Mouse (Mus musculus): Measurements from ENCODE around the gene Phactr2. TPM values are rescaled to one million over a fixed set of nuclear protein-coding genes. Genes with fewer than 3 reads are reported as not detected.

Phactr2 gene
- total RNA-seq, 4 experiments from 2014 or later, result 24.3 to 27.5 (median 25.4) TPM

DNA sequence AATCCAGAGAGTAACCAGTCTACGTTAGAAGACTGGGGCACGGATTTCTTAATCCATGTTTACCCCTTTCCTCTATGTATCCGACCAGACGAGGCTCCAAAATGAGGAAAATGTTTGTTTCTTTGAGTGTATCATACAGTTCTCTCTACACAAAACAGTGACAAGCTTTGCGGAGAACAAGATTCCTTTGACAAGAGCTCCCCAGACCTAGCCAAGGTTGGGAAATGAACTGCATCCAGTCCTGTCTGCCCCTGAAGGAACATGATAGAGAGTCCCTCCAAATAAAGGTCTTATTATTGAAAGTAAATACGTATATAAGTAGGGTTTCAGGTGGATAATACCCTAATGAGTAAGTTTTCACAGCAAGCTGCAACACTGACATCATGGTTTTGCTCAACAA is 199.1 kb downstream of the Phactr2 start:
- no peak for DNase-seq (ENCODE audit: low spot score in 2 of 2)

- no peak for DNase-seq (ENCODE audit: low spot score in 2 of 2)
Measured at GRCm38 (mm10) chr10:13274699-13275098, 199.5 kb downstream of the Phactr2 start.

GRCm38 (mm10) chr10:13273756-13274155 is 200.5 kb downstream of the Phactr2 start:
- no peak for DNase-seq (ENCODE audit: low spot score in 2 of 2)

DNA sequence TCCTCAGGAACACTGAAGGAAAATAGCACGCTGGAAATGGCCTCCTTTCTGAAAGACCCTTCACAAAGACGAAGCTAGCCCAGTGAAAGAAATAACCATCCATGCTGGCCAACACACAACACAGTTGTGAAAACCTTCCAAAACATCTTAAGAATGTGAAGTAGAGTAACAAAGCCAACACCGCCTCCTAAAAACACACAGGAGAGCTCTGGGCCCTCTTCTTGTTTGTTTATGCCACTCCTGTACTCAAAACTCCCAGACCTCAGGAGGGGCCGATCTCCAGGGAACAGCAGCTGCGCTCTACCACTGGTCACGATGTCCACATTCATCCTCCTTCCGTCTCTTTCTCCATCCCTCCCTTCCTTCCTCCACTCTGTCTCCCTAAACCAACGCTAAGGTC is 202.5 kb downstream of the Phactr2 start:
- no peak for DNase-seq (ENCODE audit: low spot score in 2 of 2)

GRCm38 (mm10) chr10:13271099-13271498 is 203.1 kb downstream of the Phactr2 start:
- DNase-seq (ENCODE audit: low spot score in 2 of 2), result no peak

DNA sequence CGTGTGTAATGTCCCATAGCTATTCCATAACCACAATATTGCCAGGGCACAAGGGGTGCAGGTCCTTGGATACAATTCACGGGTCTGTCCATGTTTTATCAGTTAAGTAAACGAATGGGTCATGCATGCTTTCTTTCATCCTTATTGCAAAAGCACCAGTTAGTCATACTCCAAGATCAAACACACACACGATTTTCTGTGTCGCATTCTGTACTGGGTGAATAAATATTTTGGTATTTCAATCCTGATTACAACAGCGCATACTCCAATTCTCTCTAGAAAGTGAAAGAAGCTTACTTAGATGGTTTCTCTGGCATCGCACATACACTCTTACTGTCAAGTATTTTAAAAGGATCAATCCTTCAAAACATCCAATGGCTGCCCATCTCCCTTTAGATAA is 203.9 kb downstream of the Phactr2 start:
- no peak for DNase-seq (ENCODE audit: low spot score in 2 of 2)

GRCm38 (mm10) chr10:13259251-13259650 is 215.0 kb downstream of the Phactr2 start:
- DNase-seq (ENCODE audit: low spot score in 2 of 2), result no peak

DNA sequence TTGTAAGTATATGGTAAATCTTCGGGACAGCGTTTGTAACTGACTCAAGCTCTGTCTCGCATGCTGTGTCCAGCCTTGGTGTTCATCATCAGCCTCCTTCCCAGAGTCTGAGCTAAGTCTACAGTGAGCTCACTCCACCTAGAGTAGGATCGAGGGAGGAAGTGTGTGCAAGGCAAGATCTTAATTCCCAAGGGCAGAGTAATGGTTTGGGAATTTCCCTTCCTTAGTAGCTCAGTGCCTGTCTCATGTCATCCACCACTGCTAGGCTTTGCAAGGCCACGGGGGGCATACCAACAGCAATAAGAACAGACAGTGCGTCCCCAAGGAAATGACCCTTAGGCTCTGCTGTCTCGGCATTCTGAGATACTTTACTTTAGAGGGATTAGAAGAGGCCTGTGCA is 218.0 kb downstream of the Phactr2 start:
- no peak for DNase-seq (ENCODE audit: low spot score in 2 of 2)

DNA sequence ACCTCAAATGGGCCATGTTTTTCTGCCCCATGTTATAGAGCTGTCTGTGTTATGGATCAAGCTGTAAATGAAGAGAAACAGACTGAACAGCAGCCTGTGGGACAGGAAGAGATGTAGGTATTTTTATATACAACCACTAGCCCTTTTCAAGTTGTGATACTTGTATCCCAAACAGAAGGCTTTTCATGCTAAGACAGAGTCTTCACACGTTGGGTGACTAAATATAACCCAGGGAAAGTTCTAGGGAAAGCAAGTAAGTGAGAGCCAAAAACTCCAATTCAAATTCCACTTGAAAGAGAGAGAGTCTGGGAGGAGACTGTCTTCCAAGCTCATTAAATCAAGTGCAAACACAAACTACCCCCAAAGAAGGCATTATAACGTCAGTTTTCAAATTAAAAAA is 223.9 kb downstream of the Phactr2 start:
- DNase-seq (ENCODE audit: low spot score in 2 of 2), result no peak

DNA sequence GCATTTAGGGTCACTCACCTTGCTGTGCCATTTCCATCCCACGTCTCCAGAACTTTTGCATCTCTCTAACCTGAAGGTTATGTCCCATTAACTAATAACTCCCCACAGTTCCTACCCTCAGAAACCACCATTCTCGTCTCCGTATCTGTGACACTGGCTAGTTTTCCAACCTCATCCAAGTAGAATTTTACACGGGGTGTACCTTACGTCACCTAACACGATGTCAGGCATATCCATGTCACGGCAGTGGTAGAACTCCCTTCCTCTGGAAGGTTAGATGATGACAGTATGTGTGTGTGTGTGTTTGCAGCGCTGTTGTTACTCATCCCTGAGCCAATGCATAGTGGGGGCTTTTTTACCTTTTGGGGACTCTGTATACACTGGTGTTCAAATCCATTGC is 225.1 kb downstream of the Phactr2 start:
- no peak for DNase-seq (ENCODE audit: low spot score in 2 of 2)

DNA sequence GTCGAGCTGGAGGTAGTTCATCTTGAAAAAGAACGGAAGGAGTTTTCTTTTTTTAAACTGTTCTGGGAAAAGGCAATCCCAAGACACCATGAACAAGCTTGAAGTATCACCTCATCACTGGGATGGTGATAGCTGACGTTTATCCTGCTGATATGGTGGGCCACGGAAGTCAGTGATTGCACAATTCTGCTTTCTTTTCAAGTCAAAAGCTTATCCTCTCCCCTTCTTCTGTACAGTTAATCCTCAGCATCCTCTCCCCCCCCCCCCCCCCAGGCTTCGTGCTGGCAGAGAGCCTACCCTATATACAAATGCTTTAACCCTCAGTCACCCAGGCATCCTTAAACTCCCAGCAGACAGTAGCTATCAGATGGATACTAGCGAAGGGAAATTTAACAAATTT is 228.5 kb downstream of the Phactr2 start:
- no peak for DNase-seq (ENCODE audit: low spot score in 2 of 2)

- no peak for DNase-seq (ENCODE audit: low spot score in 2 of 2)
Measured at GRCm38 (mm10) chr10:13244192-13244591, 230.0 kb downstream of the Phactr2 start.

- DNase-seq (ENCODE audit: low spot score in 2 of 2), result no peak
Measured at GRCm38 (mm10) chr10:13240431-13240830, 233.8 kb downstream of the Phactr2 start.

DNA sequence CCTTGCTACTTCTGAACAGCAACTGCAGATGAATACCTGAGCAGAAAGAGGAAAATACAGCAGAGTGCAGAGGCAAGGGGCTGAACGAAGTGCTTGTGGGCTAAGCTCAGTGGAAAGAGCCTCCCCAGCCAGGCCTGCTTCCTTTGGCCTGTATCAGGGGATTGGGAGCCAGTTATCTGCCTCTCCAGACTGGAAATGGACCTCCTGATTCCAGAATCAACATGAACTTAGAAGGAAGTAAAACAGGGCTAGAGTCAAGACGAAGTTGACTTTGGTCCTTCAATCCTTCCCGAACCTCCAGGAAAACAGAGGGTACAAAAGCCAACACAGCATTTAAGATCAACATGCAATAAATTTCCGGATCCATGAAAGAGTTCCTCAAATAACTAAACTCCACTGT is 236.0 kb downstream of the Phactr2 start:
- no peak for DNase-seq (ENCODE audit: low spot score in 2 of 2)

GRCm38 (mm10) chr10:13236866-13237265 is 237.3 kb downstream of the Phactr2 start:
- no peak for DNase-seq (ENCODE audit: low spot score in 2 of 2)

GRCm38 (mm10) chr10:13234503-13234902 is 239.7 kb downstream of the Phactr2 start:
- DNase-seq (ENCODE audit: low spot score in 2 of 2), result no peak

- no peak for DNase-seq (ENCODE audit: low spot score in 2 of 2)
Measured at GRCm38 (mm10) chr10:13233941-13234340, 240.3 kb downstream of the Phactr2 start.

GRCm38 (mm10) chr10:13233143-13233622 is 241.0 kb downstream of the Phactr2 start:
- DNase-seq (ENCODE audit: low spot score in 2 of 2), result no peak

DNA sequence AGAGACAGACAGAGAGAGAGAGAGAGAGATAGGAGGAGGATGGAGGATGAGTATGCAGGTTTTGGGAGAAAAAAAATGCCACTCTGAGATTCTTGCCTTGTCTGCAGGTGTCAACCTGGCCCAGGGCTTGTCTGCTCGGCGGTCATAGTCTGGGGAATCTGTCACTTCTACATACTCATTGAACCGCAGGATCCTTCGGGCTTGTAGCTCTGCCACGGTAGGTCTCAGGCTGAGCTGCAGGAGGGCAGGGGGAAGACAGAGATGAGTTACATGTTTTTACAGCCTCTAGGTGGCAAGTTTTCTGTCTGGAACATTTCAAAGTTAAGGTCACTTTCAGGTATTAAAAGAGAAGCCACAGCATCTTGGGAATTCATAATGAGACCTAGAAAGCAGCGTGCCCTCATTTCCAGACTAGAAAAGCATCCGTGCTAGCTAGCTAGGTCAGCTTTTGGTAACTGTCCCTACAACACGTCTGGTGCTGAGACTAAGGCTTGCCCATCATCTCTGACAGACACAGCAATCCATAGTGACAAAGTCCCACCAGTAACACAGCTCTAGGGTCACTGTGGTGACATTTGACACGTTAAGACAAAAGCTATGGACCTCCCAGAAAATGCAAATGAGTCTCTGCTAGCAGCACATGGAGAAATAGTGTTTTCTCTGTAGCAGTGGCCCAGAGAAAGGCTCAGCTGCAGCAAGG is 241.6 kb downstream of the Phactr2 start:
- no peak for DNase-seq (ENCODE audit: low spot score in 2 of 2)

DNA sequence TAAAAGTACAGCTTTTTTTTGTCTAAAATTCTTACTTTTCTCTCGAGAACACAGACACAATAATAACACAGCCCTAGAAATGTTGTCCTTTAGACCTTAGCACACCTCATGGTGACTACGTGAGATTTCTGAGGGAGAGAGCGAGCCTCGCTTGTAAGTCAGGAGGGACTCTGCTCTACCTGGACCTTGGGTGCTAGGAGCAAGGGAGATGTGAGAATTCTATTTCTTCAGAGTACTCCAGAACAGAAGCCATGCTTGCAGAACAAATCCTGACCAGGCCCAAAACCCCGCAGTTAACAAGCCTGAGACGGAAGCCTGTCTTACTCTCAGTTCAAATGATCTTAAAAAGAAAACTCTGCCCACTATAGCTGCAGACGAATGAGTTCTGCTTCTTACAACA is 243.5 kb downstream of the Phactr2 start:
- DNase-seq (ENCODE audit: low spot score in 2 of 2), result no peak

GRCm38 (mm10) chr10:13225377-13226063 is 248.7 kb downstream of the Phactr2 start:
- DNase-seq (ENCODE audit: low spot score in 2 of 2), result no peak

GRCm38 (mm10) chr10:13222135-13222534 is 252.1 kb downstream of the Phactr2 start:
- DNase-seq (ENCODE audit: low spot score in 2 of 2), result no peak

DNA sequence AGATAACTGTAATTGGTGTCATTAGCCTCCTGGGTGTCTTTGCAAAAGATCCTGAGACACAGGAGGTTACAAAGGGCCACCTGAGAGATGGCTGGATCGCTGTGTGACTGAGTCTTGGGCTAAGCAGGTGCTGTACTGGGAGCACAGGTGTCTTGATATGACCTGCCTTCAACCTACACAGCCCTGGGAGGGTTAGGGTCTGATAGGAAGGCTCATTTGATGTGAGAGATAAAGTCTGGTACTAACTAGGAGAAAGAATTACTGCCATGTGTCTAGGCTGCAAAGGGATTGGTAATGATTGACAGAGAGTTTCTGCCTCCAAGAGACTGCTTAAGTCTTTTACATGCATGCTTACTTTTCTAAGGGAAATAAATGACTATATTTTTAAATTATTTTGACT is 254.2 kb downstream of the Phactr2 start:
- DNase-seq (ENCODE audit: low spot score in 2 of 2), result no peak
